Mouse (Mus musculus) gastrocnemius, adult 18-20 months (tissue): Measurements from ENCODE around the gene Ifitm5. TPM values are rescaled to one million over a fixed set of nuclear protein-coding genes. Genes with fewer than 3 reads are reported as not detected.
"Not testable (repeated sequence)": the region's sequence is repeated elsewhere in the genome, so short reads cannot be mapped to it uniquely, and the experiment has no call there.

Source experiments
- DNase-seq: peaks from one replicate; pipeline ENCODE4 v3.0.0; 2021; ENCODE audit warnings: low spot score
- long read RNA-seq, 2 experiments: library from polyadenylated mRNA; stranded (forward); transcript quantifications; one replicate each; pipeline ENCODE4 v2.0.0; 2021
- total RNA-seq, 2 experiments: library from RNA; stranded (reverse); gene quantifications; 2 replicates each; pipeline ENCODE4 v1.2.3; 2021

Gene Ifitm5
- total RNA-seq: not detected
- long read RNA-seq, experiment 1: 0 reads
- long read RNA-seq, experiment 2: 0 reads

DNA sequence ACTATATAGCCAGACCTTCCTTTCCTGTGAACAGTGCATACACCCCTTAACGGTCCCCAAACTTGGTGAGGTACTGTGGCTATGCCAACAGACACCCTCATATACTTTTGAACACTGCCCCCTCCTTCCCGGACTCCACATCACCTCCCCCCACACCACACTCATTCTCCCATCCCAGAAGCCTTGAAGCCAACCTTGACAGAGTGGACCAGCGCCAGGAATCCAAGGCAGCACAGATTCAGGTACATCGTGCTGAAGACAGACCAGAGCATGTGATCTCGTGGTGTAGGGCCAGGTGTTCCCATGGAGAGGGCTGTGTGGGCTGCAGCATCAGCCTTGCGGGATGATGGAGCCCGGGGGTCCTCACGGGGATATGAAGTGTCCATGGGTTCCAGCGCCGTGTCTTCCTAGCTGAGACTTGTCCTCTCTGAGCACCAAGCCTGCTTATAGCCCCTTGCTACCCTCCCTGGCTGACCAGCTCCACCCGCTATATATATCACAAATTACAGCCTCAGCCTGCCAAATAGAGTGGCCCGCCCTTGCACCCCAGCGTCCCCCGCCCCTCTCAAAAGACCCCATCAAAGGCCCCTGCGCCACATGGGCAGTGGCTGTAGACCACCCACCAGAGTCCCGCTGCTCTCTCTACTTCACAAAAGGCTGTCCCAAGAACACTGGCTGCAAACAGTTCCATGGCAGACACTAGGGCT is at the start of gene Ifitm5:
Gene Ifitm5 (minus strand): TSS at position 468 of the 707 bp plus-strand sequence.
- DNase-seq: no peak

DNA sequence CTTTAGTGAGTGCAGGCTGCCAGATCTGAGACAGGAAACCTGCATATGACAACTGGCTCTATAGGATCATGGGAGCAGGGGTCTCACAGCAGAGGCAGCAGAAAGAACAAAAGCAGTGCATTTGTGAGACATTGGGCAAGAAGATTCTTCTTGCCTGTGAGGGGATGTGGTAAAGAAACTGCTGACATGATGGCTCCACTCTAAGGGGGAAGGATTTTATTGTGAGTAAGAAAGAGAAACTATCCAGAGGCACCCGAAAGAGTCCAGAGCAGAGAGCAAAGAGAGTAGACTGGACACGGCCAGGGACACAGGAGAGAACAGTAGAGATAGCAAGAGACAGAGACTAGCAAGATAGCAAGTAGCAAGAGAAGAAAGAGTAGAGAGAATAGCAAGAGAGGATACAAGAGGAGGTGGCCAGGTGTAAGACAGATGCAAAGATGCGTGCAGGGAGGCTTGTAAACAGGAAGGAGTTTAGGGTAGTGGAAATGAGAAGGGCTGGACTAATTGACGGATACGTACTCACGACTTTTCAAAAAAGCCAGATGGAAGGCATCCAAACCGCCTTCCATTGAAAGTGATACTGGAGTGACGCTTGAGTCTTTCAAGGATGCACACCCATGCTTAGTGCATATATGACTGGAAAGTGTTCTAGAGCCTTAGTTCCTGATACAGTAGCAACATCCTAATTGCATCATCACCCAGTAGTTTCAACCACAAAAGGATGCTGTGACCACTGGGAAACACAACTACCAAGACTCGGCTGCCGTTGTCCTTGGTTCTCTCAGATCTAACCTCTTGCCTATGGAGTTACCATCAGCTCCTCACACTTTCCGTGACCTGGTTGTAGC is 49.0 kb upstream of the Ifitm5 start:
- DNase-seq: no peak

DNA sequence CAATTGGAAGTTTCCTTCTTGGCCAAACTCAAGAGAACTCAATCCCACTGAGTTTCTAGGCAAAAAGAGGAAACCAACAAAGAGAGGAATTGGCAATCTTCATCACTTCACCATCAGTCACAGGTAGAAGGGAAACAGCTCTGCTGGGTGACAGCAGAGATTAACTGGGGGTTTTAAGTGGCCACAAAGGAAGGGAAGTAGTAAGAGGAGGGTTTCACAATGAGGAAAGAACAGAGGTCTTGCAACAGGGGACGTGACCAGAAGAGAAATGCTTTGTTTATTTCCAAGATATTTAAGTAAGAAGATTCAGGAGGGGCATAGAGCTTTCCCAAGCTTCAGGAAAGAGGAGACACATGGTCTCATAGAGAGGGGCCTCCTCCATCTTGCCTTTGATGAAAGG is 47.7 kb upstream of the Ifitm5 start:
- DNase-seq: no peak

DNA sequence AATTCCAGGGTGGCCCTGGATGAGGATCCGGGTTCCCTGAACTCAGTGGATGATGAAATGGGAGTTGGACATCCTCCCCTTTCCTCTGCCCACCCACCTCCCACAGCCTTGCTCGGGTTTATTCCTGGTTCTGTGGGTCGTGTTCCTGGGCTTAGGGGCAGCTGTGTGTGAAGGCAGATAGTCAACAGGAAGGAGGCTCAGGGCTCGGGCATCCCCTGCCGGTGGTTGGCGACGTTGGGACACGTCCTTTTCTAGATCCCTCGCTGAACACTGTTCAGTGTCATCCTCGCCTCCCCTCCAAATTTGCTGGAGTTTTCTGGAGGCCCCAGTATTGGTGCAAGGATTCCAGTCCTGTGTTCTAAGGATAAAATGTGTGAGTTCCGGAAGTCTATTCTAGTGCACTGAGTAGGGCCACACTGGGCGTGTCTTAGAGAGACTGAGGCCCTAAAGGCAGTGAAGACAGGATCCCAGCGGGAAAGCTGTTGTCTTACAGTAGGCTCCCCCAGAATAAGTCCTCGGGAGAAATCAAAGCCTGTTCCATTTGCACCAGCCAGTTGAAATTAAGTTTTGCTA is 41.1 kb upstream of the Ifitm5 start:
- no peak for DNase-seq

GRCm38 (mm10) chr7:140990622-140991021 is 40.5 kb upstream of the Ifitm5 start:
- no peak for DNase-seq

GRCm38 (mm10) chr7:140990185-140990584 is 40.1 kb upstream of the Ifitm5 start:
- DNase-seq: no peak

DNA sequence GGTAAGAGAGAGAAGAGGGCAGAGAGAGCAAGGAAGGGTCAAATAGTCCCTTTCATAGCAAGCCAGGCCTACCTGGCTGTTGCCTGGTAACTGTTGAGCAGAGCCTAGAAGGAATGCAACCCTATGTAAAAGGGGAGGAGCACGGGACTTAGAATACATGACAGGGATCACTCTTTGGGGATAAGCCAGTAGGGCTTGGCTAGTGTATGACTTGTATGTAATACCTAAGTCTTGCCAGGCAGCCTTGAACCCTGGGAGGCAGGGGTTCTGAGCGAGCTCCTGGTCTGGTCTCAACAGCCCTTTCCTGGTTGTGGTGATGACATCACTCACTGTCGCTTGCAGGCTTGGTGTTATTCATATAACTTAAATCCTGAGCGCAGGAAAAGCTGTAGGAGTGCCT is 38.9 kb upstream of the Ifitm5 start:
- DNase-seq: no peak

DNA sequence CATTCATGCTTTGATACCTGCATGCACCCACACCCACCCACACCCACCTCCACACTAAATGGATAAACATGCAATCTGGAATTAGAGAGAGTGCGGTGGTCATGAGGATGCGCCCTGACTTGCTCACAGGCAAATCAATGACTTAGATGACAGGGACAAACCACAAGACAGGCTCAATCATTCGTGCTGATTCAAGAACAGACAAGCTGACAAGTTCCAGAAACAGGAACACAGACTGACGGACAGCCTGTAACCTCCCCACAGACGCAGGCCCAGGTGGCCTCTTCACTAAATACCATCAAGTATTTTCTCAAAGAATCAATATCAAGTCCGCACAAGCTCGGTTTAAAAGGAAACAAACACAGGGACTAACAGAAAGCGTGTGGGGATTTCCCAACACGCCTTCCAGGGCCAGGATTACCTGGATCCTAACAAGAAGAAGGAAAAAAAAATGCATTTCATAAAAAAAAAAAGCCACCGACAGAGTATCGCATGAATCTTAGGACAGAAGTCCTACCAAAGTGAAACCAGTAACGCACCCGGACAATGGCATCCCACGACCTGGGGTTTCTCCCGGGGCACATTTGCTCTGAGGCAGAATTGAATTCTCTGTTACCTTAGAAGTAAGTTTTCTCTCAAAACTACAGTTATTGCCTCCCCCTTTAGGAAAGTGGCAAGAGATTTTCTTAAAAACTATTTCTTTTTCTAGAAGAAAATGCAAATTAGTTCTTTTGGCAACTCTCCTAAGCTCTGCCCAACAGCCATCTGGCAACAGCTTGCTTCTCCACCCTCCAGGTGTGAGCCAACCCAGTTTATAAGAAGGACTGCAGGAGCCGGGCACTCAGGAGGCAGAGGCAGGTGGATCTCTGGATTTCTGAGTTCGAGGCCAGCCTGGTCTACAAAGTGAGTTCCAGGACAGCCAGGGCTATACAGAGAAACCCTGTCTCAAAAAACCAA is 37.4 kb upstream of the Ifitm5 start:
- no peak for DNase-seq

DNA sequence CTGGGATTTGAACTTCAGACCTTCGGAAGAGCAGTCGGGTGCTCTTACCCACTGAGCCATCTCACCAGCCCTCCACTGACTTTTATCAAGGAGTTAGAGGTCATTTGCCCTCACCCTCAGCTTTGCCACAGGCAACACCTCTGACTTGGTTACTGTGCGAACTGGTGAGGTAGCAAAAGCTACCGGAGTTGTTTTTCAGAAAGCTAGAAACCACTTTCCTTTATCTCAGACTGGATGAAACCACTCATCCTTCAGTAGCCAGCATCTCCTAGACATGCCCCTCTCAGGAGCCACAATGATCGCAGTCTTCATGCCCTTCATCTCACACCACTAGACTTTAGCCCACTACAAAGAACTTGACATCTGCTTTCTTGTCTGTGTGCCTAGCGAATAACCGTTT is 32.9 kb upstream of the Ifitm5 start:
- no peak for DNase-seq

DNA sequence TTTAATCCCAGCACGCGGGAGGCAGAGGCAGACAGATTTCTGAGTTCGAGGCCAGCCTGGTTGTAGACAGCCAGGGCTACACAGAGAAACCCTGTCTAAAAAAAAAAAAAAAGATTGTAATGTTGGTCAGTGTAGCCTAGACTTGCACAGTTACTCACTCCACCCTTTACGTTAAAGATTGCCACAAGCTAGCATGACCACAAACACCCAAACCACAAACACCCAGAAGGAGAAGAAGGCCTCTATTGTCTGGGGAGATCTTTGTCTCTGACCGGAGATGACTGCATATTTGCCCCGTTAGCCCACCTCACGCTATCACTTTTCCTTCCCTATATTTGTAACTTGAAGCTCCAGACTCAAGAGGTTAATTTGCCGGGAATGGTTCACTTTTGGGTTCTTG is 31.6 kb upstream of the Ifitm5 start:
- no peak for DNase-seq

GRCm38 (mm10) chr7:140976720-140977119 is 26.6 kb upstream of the Ifitm5 start:
- not testable (repeated sequence) for DNase-seq

DNA sequence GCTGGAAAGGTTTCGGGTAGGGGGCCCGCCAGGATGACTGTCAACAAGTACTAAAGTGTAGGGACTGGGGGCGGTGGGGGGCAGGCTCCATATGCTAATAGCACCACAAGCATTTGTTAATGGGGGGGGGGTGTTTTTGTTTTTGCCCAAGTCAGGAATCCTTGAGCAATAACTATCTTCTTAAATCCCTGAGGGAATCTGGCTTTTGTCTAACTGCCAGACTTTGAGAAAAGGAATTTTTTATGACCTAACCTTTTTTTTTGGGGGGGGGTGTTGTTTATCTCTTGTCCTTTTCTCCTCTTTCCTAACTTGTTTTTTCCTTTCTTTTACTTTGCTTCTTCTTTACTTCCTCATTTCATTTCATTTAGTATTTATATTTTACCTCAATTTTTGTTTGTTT is 25.4 kb upstream of the Ifitm5 start:
- no peak for DNase-seq

DNA sequence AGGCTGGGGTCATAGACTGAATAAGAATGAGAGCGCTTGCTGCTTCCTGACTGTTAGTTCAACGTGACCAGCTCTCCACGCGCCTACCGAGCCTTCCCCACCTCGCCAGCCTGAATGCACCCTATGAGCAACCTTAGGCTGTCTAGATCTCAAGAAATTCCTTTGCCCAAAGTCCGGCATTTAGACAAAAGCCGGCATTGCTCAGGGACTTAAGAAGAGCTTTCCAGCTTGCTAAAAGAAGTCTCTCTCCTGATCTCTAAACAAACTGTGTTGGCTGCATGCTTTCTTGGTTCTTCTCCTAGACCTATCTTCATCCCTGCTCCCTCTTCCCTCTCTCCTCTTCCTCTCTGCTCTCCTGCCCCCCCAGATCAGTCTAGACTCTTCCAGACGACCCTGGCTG is 24.8 kb upstream of the Ifitm5 start:
- no peak for DNase-seq

- no peak for DNase-seq
These were observed 23.5 kb upstream of the Ifitm5 start for GRCm38 (mm10) chr7:140973396-140974165.

DNA sequence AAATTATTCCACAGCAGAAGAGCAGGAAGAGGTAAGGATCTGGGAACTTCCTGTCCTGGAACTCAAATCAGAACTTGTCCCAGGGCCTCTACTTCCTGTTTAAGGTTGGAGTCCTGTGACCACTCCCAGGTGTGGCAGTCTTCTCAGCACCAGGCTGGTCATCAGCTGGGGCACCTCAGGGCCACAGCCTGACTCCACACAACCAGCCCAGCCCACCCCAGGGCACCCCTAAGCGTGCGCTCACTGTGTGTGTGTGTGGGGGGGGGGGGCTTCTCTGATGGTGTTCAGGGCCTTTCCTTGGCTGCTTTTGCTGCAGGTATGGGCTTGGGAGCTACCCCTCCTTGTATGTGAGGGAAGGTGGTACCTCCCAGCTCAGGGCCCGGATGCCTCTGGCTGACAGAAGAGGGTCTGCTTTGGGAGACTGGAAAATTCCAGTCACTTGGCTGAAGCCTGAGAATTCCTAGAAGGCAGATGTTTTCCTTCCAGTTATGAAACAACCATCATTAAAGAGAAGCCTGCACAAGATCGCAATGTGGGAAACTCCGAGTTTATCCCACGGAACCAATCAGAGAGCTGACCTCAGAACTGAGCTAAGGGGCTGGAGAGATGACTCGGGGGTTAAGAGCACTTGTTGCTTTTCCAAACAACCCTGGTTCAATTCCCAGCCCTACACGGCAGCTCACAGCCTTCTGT is 21.5 kb upstream of the Ifitm5 start:
- DNase-seq: no peak

GRCm38 (mm10) chr7:140970931-140971330 is 20.8 kb upstream of the Ifitm5 start:
- no peak for DNase-seq

DNA sequence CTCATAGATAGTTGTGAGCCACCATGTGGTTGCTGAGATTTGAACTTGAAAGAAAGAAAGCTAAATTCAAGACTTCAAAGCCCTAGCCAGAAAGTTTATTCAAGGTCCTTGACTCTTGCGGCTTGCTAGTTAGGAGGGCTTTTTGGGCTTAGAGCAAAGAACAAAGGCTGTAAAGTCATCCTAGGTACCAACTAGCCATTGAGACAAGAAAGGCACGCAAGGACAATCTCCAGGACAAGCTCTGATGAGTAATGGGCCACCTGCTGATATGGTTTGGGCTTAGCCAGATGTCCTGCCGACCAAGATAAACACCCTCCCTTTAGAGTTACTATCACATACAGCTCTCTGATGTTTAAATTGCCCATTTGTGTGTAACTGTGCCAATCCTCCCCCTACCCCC is 18.6 kb upstream of the Ifitm5 start:
- not testable (repeated sequence) for DNase-seq

GRCm38 (mm10) chr7:140967862-140968591 is 17.9 kb upstream of the Ifitm5 start:
- no peak for DNase-seq

DNA sequence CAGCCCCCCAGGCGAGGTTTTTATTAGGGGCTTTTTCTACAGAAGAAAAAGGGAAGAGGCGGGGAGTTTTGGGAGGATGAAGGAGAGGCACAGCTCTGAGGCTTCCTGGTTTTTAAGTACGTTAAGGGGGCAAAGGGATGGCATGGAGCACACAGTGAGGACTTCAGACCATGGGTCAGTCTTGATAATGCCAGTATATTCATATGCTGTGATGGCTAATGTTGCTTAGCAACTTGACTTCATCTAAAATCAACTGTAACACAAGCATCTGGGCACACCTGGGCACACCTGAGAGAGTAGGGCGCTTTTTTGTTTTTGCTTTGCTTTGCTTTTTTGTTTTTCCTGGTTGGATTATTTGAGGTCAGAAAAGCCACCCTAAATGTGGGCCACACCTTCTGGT is 16.8 kb upstream of the Ifitm5 start, which contains the start of gene Ifitm1:
Gene Ifitm1 (plus strand): TSS at position 301 of the 400 bp plus-strand sequence.
- DNase-seq: no peak
